Mouse (Mus musculus): ENCODE data around the gene Hnrnpm. TPM values are rescaled to one million over a fixed set of nuclear protein-coding genes. Genes with fewer than 3 reads are reported as not detected.
A peak's percentile ranks its signal among the peaks of the same experiment; 100 is the strongest.

Hnrnpm gene
- total RNA-seq, 1 experiment = 195 TPM

GRCm38 (mm10) chr17:33600831-33601230 is 85.8 kb downstream of the Hnrnpm start:
- peak overlapping the region in 1 of 2 experiments; percentile 54; a peak in 2 of 4 replicates for H3K4me3 ChIP-seq (ENCODE audit: insufficient read depth in 1 of 2, low read depth in 1 of 2, low read length in 2 of 2, poor library complexity in 1 of 2, severe bottlenecking in 1 of 2)
- TF ChIP-seq MAFK (IDR thresholded peaks at IDR 0.05; ENCODE audit: insufficient read depth, low read depth, low read length) (no peak), ZNF384 (IDR thresholded peaks at IDR 0.05; ENCODE audit: low read depth, low read length) (no peak), HCFC1 (IDR thresholded peaks at IDR 0.05; ENCODE audit: borderline replicate concordance, insufficient read depth, low read length) (no peak), ZC3H11A (IDR thresholded peaks at IDR 0.05; ENCODE audit: borderline replicate concordance, low read depth, low read length) (no peak), CHD2 (IDR thresholded peaks at IDR 0.05; ENCODE audit: low read depth, low read length) (no peak)
- no peak overlapping the region for H3K9ac ChIP-seq (ENCODE audit: insufficient read depth, low read depth, low read length, poor library complexity, severe bottlenecking)
- H3K27ac ChIP-seq (ENCODE audit: insufficient read depth, low read depth, low read length, poor library complexity, severe bottlenecking) = peak overlapping the region; percentile 73
- DNase-seq (ENCODE audit: low read depth, low spot score) = no peak
- H3K4me1 ChIP-seq (ENCODE audit: control insufficient read depth in 2 of 2, insufficient read depth in 2 of 2, low read length in 2 of 2, poor library complexity in 1 of 2) = peaks cover 5 to 15% of the 10 kb centered on the region in 2 experiments
- H3K36me3 ChIP-seq (ENCODE audit: control insufficient read depth, insufficient read depth, low read length, poor library complexity, severe bottlenecking) = no peaks in the 10 kb centered on the region
- in situ Hi-C loops (cut with MboI; ENCODE audit: low sequenced_read_pairs in 2 of 2, unreplicated experiment in 2 of 2) = no loop called here
- H3K9me3 ChIP-seq (ENCODE audit: control insufficient read depth, insufficient read depth, low read depth, low read length) = no peaks in the 10 kb centered on the region

GRCm38 (mm10) chr17:33599836-33600475 is 86.7 kb downstream of the Hnrnpm start:
- Histone ChIP-seq H3K4me3 (ENCODE audit: insufficient read depth in 1 of 2, low read depth in 1 of 2, low read length in 2 of 2, poor library complexity in 1 of 2, severe bottlenecking in 1 of 2) (no peak overlapping the region), H3K36me3 (ENCODE audit: control insufficient read depth, insufficient read depth, low read length, poor library complexity, severe bottlenecking) (no peaks in the 10 kb centered on the region), H3K4me1 (ENCODE audit: control insufficient read depth in 2 of 2, insufficient read depth in 2 of 2, low read length in 2 of 2, poor library complexity in 1 of 2) (peaks cover 5 to 15% of the 10 kb centered on the region in 2 experiments), H3K9ac (ENCODE audit: insufficient read depth, low read depth, low read length, poor library complexity, severe bottlenecking) (0 out of 2 replicates have a peak overlapping the region, but pooled peaks have one; percentile 16), H3K9me3 (ENCODE audit: control insufficient read depth, insufficient read depth, low read depth, low read length) (no peaks in the 10 kb centered on the region), H3K27ac (ENCODE audit: insufficient read depth, low read depth, low read length, poor library complexity, severe bottlenecking) (peak overlapping the region; percentile 87)
- peak; percentile 86 for DNase-seq (ENCODE audit: low read depth, low spot score)
- no peak for TF ChIP-seq HCFC1 (IDR thresholded peaks at IDR 0.05; ENCODE audit: borderline replicate concordance, insufficient read depth, low read length)
- TF ChIP-seq MAFK (IDR thresholded peaks at IDR 0.05; ENCODE audit: insufficient read depth, low read depth, low read length) = peak; percentile 49; the same call in 1 of the 2 replicates
- TF ChIP-seq CHD2 (IDR thresholded peaks at IDR 0.05; ENCODE audit: low read depth, low read length) = peak; percentile 81
- TF ChIP-seq ZC3H11A (IDR thresholded peaks at IDR 0.05; ENCODE audit: borderline replicate concordance, low read depth, low read length) = no peak
- peak; percentile 98 for TF ChIP-seq ZNF384 (IDR thresholded peaks at IDR 0.05; ENCODE audit: low read depth, low read length)
- in situ Hi-C loops (cut with MboI; ENCODE audit: low sequenced_read_pairs in 2 of 2, unreplicated experiment in 2 of 2) = no loop called here

DNA sequence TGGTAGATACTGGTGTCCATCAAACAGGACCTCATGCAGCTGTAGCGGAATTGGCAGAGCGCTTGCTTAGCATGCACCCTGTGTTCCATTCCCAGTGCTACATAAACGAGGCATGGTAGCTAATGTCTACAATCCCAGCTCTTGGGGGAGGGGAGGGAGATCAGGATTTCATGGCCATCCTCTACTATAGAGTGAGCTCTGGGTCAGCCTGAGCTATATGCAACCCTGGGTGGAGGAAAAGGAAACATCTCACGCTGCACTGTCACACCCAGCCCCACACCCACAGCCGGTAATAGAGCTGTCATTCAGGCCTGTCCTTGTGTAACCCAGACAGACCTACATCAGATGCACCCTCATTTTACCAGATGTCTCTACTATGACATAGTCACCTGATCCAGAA is 88.2 kb downstream of the Hnrnpm start:
- in situ Hi-C loops (cut with MboI; ENCODE audit: low sequenced_read_pairs in 2 of 2, unreplicated experiment in 2 of 2) = no loop called here
- Histone ChIP-seq H3K9me3 (ENCODE audit: control insufficient read depth, insufficient read depth, low read depth, low read length) (no peaks in the 10 kb centered on the region), H3K9ac (ENCODE audit: insufficient read depth, low read depth, low read length, poor library complexity, severe bottlenecking) (peak overlapping the region; percentile 59), H3K4me3 (ENCODE audit: insufficient read depth in 1 of 2, low read depth in 1 of 2, low read length in 2 of 2, poor library complexity in 1 of 2, severe bottlenecking in 1 of 2) (peak overlapping the region; percentile 17 to 50; a peak in 3 of 4 replicates), H3K36me3 (ENCODE audit: control insufficient read depth, insufficient read depth, low read length, poor library complexity, severe bottlenecking) (no peaks in the 10 kb centered on the region), H3K27ac (ENCODE audit: insufficient read depth, low read depth, low read length, poor library complexity, severe bottlenecking) (peak overlapping the region; percentile 59), H3K4me1 (ENCODE audit: control insufficient read depth in 2 of 2, insufficient read depth in 2 of 2, low read length in 2 of 2, poor library complexity in 1 of 2) (peaks cover 5 to 15% of the 10 kb centered on the region in 2 experiments)
- no peak for DNase-seq (ENCODE audit: low read depth, low spot score)
- no peak for TF ChIP-seq MAFK (IDR thresholded peaks at IDR 0.05; ENCODE audit: insufficient read depth, low read depth, low read length)
- TF ChIP-seq ZNF384 (IDR thresholded peaks at IDR 0.05; ENCODE audit: low read depth, low read length) = no peak
- TF ChIP-seq CHD2 (IDR thresholded peaks at IDR 0.05; ENCODE audit: low read depth, low read length) = no peak
- TF ChIP-seq ZC3H11A (IDR thresholded peaks at IDR 0.05; ENCODE audit: borderline replicate concordance, low read depth, low read length) = no peak
- TF ChIP-seq HCFC1 (IDR thresholded peaks at IDR 0.05; ENCODE audit: borderline replicate concordance, insufficient read depth, low read length) = no peak

- in situ Hi-C loops (cut with MboI; ENCODE audit: low sequenced_read_pairs in 2 of 2, unreplicated experiment in 2 of 2) = no loop called here
- H3K27ac ChIP-seq (ENCODE audit: insufficient read depth, low read depth, low read length, poor library complexity, severe bottlenecking) = no peak overlapping the region
- no peak for DNase-seq (ENCODE audit: low read depth, low spot score)
Observed at GRCm38 (mm10) chr17:33597271-33597670, 89.4 kb downstream of the Hnrnpm start.

More at GRCm38 (mm10) chr17:33597271-33597670, 89.4 kb downstream of the Hnrnpm start:
- no peaks in the 10 kb centered on the region for H3K9me3 ChIP-seq (ENCODE audit: control insufficient read depth, insufficient read depth, low read depth, low read length)
- H3K36me3 ChIP-seq (ENCODE audit: control insufficient read depth, insufficient read depth, low read length, poor library complexity, severe bottlenecking) = no peaks in the 10 kb centered on the region
- H3K4me3 ChIP-seq (ENCODE audit: insufficient read depth in 1 of 2, low read depth in 1 of 2, low read length in 2 of 2, poor library complexity in 1 of 2, severe bottlenecking in 1 of 2) = no peak overlapping the region
- H3K4me1 ChIP-seq (ENCODE audit: control insufficient read depth in 2 of 2, insufficient read depth in 2 of 2, low read length in 2 of 2, poor library complexity in 1 of 2) = peaks cover 5 to 15% of the 10 kb centered on the region in 2 experiments
- no peak overlapping the region for H3K9ac ChIP-seq (ENCODE audit: insufficient read depth, low read depth, low read length, poor library complexity, severe bottlenecking)
- TF ChIP-seq ZC3H11A (IDR thresholded peaks at IDR 0.05; ENCODE audit: borderline replicate concordance, low read depth, low read length) (peak; percentile 64; the same call in 1 of the 2 replicates), HCFC1 (IDR thresholded peaks at IDR 0.05; ENCODE audit: borderline replicate concordance, insufficient read depth, low read length) (no peak), ZNF384 (IDR thresholded peaks at IDR 0.05; ENCODE audit: low read depth, low read length) (0 out of 2 replicates have a peak, but pooled peaks have one; percentile 23)

Other genes with a start within 250 kb of the Hnrnpm start
- gene Adamts10, start 162.7 kb downstream of the Hnrnpm start, total RNA-seq (2012; rRNA removed) = 17.5 and 25.8 TPM in 2 replicates
- gene Myo1f, start 131.2 kb downstream of the Hnrnpm start, total RNA-seq (2012; rRNA removed) = 11.9 and 13.8 TPM in 2 replicates
- gene Zfp414, start 57.8 kb downstream of the Hnrnpm start, total RNA-seq (2012; rRNA removed) = 13.6 and 19.8 TPM in 2 replicates
- gene Pram1, start 48.8 kb downstream of the Hnrnpm start, total RNA-seq (2012; rRNA removed) = 0.45 and 0.69 TPM in 2 replicates
- gene March2, start 31.8 kb upstream of the Hnrnpm start, total RNA-seq (2012; rRNA removed) = 14.3 and 17.4 TPM in 2 replicates
- 26.0 and 34.8 TPM in 2 replicates for gene Rab11b, start 73.7 kb upstream of the Hnrnpm start, total RNA-seq (2012; rRNA removed)
- 30.5 and 39.3 TPM in 2 replicates for gene Angptl4, start 95.0 kb upstream of the Hnrnpm start, total RNA-seq (2012; rRNA removed)
- 81.1 and 165 TPM in 2 replicates for gene Kank3, start 123.7 kb upstream of the Hnrnpm start, total RNA-seq (2012; rRNA removed)
- 5,476 and 6,336 TPM in 2 replicates for gene Rps28, start 137.7 kb upstream of the Hnrnpm start, total RNA-seq (2012; rRNA removed)
- gene Ndufa7, start 137.7 kb upstream of the Hnrnpm start, total RNA-seq (2012; rRNA removed) = 639 and 871 TPM in 2 replicates
- 131 and 228 TPM in 2 replicates for gene Cd320, start 156.2 kb upstream of the Hnrnpm start, total RNA-seq (2012; rRNA removed)
- gene Gm7029, start 187.0 kb upstream of the Hnrnpm start, total RNA-seq (2012; rRNA removed) = 11.6 and 19.7 TPM in 2 replicates
- 149 and 187 TPM in 2 replicates for gene Kifc1, start 203.8 kb upstream of the Hnrnpm start, total RNA-seq (2012; rRNA removed)
- gene Platr17, start 218.3 kb upstream of the Hnrnpm start, total RNA-seq (2012; rRNA removed) = 33.2 and 46.0 TPM in 2 replicates
- gene Daxx, start 222.6 kb upstream of the Hnrnpm start, total RNA-seq (2012; rRNA removed) = 67.3 and 73.7 TPM in 2 replicates
- 39.4 and 64.9 TPM in 2 replicates for gene Tapbp, start 229.0 kb upstream of the Hnrnpm start, total RNA-seq (2012; rRNA removed)
- 32.8 and 34.8 TPM in 2 replicates for gene Zbtb22, start 229.0 kb upstream of the Hnrnpm start, total RNA-seq (2012; rRNA removed)
- gene Rgl2, start 242.7 kb upstream of the Hnrnpm start, total RNA-seq (2012; rRNA removed) = 65.8 and 129 TPM in 2 replicates